Mouse (Mus musculus): Measurements from ENCODE around the gene Vars. TPM values are rescaled to one million over a fixed set of nuclear protein-coding genes. Genes with fewer than 3 reads are reported as not detected.

Gene Vars
- polyA plus RNA-seq, 1 experiment: 208 TPM

DNA sequence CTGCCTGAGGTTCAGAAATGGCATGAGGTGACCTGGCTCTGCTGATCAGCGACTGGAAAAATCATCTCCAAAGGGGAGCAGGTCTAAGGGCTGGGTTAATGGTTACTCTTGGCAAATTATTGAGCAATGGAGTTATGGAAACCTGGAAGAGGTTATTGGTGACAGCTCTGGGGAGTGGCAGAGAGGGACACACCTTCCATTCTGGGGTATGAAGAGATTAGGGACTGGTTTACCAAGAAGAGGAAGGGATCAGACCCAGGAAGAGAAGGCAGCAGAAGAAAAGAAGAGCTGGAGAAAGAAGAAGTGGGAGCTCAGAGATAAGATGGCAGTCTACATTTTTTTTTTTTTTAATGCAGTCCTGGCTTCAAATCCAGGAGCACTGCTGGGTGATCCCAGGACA lies 46.9 kb downstream of the Vars start:
- TF ChIP-seq SRF (IDR thresholded peaks at IDR 0.05; ENCODE audit: control insufficient read depth, insufficient read length, low read depth) (no peak), USF1 (IDR thresholded peaks at IDR 0.05; ENCODE audit: low read depth) (no peak), REST (IDR thresholded peaks at IDR 0.05; ENCODE audit: insufficient read depth, insufficient read length) (no peak), POLR2AphosphoS2 (IDR thresholded peaks at IDR 0.05; ENCODE audit: insufficient read length, low read depth) (no peak), CEBPB (IDR thresholded peaks at IDR 0.05; ENCODE audit: insufficient read depth, poor library complexity, severe bottlenecking) (no peak), POLR2A (IDR thresholded peaks at IDR 0.05; ENCODE audit: insufficient read length, low read depth) (no peak), MAX (IDR thresholded peaks at IDR 0.05; ENCODE audit: low read depth) (no peak)
- peak overlapping the region; percentile 81 for H3K4me2 ChIP-seq (ENCODE audit: low read depth)

GRCm38 (mm10) chr17:35048149-35048931 lies 47.6 kb downstream of the Vars start:
- H3K27me3 ChIP-seq (ENCODE audit: control insufficient read depth, insufficient read depth, insufficient read length): no peaks in the 10 kb centered on the region
- H3K4me2 ChIP-seq (ENCODE audit: low read depth): peak overlapping the region; percentile 81
- TF ChIP-seq POLR2A (IDR thresholded peaks at IDR 0.05; ENCODE audit: insufficient read length, low read depth) (no peak), TCF12 (IDR thresholded peaks at IDR 0.05; ENCODE audit: insufficient read depth, poor library complexity, severe bottlenecking) (no peak), REST (IDR thresholded peaks at IDR 0.05; ENCODE audit: insufficient read depth, insufficient read length) (no peak), USF1 (IDR thresholded peaks at IDR 0.05; ENCODE audit: low read depth) (no peak), MYOG (IDR thresholded peaks at IDR 0.05; ENCODE audit: control insufficient read depth in 1 of 3, insufficient read depth in 1 of 3, insufficient read length in 2 of 3, low read depth in 2 of 3) (no peak), TCF3 (IDR thresholded peaks at IDR 0.05; ENCODE audit: insufficient read length, low read depth) (no peak), MAX (IDR thresholded peaks at IDR 0.05; ENCODE audit: low read depth) (no peak), POLR2AphosphoS2 (IDR thresholded peaks at IDR 0.05; ENCODE audit: insufficient read length, low read depth) (no peak), E2F4 (IDR thresholded peaks at IDR 0.05; ENCODE audit: insufficient read depth) (no peak), MYOD1 (IDR thresholded peaks at IDR 0.05; ENCODE audit: control insufficient read depth in 1 of 3, insufficient read length in 2 of 3, low read depth in 2 of 3) (no peak), SRF (IDR thresholded peaks at IDR 0.05; ENCODE audit: control insufficient read depth, insufficient read length, low read depth) (no peak), CEBPB (IDR thresholded peaks at IDR 0.05; ENCODE audit: insufficient read depth, poor library complexity, severe bottlenecking) (no peak)
- H3K79me2 ChIP-seq (ENCODE audit: control insufficient read depth, insufficient read depth): peaks cover 34% of the 10 kb centered on the region
- H3ac ChIP-seq (ENCODE audit: control insufficient read depth, insufficient read length): no peak overlapping the region
- peaks cover 13% of the 10 kb centered on the region for H3K36me3 ChIP-seq (ENCODE audit: control insufficient read depth, insufficient read depth)
- no peak overlapping the region for H3K4me3 ChIP-seq

More for the DNA sequence above, 46.9 kb downstream of the Vars start:
- peaks cover 28% of the 10 kb centered on the region for H3K79me2 ChIP-seq (ENCODE audit: control insufficient read depth, insufficient read depth)
- peaks cover 7% of the 10 kb centered on the region for H3K36me3 ChIP-seq (ENCODE audit: control insufficient read depth, insufficient read depth)
- H3ac ChIP-seq (ENCODE audit: control insufficient read depth, insufficient read length): no peak overlapping the region
- H3K27me3 ChIP-seq (ENCODE audit: control insufficient read depth, insufficient read depth, insufficient read length): no peaks in the 10 kb centered on the region
- H3K4me3 ChIP-seq: no peak overlapping the region

DNA sequence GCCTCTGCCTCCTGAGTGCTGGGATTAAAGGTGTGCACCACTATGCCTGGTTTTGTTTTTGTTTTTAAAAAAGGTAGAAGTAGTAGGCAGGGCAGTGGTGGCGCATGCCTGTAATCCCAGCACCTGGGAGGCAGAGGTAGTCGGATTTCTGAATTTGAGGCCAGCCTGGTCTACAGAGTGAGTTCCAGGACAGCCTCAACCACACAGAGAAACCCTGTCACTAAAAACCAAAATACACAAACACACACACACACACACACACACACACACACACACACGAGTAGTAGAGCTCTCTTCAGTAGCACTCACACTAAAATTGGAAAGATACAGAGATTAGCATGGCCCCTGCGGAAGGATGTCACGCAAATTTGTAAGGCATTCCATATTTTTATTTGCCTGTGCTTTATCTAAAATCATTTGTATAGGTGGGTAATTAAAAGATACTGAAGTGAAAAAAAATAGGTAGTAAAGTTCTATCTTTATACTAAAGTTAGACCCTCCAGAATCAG lies 48.2 kb downstream of the Vars start:
- H3K4me2 ChIP-seq (ENCODE audit: low read depth): peak overlapping the region; percentile 53
- H3K79me2 ChIP-seq (ENCODE audit: control insufficient read depth, insufficient read depth): peaks cover 40% of the 10 kb centered on the region
- no peaks in the 10 kb centered on the region for H3K27me3 ChIP-seq (ENCODE audit: control insufficient read depth, insufficient read depth, insufficient read length)
- no peak overlapping the region for H3ac ChIP-seq (ENCODE audit: control insufficient read depth, insufficient read length)
- no peak for TF ChIP-seq E2F4 (IDR thresholded peaks at IDR 0.05; ENCODE audit: insufficient read depth)
- TF ChIP-seq POLR2A (IDR thresholded peaks at IDR 0.05; ENCODE audit: insufficient read length, low read depth): no peak
- TF ChIP-seq MYOG (IDR thresholded peaks at IDR 0.05; ENCODE audit: control insufficient read depth in 1 of 3, insufficient read depth in 1 of 3, insufficient read length in 2 of 3, low read depth in 2 of 3): no peak
- no peak for TF ChIP-seq TCF3 (IDR thresholded peaks at IDR 0.05; ENCODE audit: insufficient read length, low read depth)
- TF ChIP-seq MAX (IDR thresholded peaks at IDR 0.05; ENCODE audit: low read depth): no peak
- H3K4me3 ChIP-seq: peak overlapping the region; percentile 96
- peaks cover 19% of the 10 kb centered on the region for H3K36me3 ChIP-seq (ENCODE audit: control insufficient read depth, insufficient read depth)

DNA sequence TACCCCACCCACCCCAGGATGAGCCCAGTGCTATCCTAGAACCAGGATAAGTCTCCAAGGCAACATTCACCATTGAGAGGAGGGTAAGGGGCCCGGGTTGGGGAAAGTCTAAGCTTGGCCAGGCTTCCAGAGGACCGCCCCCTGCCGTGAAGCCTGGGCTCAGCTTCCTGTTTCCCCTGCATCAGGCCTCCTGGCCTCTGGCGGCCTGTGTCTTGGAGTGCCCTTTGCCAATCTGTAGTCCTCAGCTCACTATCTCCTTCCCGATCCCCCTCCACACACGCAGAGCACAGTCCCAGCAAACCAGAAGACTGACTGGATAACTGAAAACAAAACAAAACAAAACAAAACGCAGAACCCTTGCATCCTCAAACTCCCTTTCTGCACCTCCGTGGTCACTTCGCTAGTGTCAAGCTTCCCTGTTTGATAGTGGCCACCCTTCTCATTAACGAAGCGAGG lies 48.8 kb downstream of the Vars start, which contains the start of gene Clic1:
TSS of gene Clic1 (plus strand) at position 406 of the 456 bp plus-strand sequence.
- TF ChIP-seq POLR2A (IDR thresholded peaks at IDR 0.05; ENCODE audit: insufficient read length, low read depth) (peak; percentile 47), POLR2AphosphoS2 (IDR thresholded peaks at IDR 0.05; ENCODE audit: insufficient read length, low read depth) (peak; percentile 45), REST (IDR thresholded peaks at IDR 0.05; ENCODE audit: insufficient read depth, insufficient read length) (no peak), USF1 (IDR thresholded peaks at IDR 0.05; ENCODE audit: low read depth) (no peak)
- Histone ChIP-seq H3ac (ENCODE audit: control insufficient read depth, insufficient read length) (peak within 1 kb of the TSS; percentile 1), H3K4me3 (peak within 1 kb of the TSS; percentile 96), H3K27me3 (ENCODE audit: control insufficient read depth, insufficient read depth, insufficient read length) (no peaks in the 10 kb centered on the region), H3K36me3 (ENCODE audit: control insufficient read depth, insufficient read depth) (peaks cover 24% of the 10 kb centered on the region), H3K79me2 (ENCODE audit: control insufficient read depth, insufficient read depth) (peaks cover 43% of the 10 kb centered on the region), H3K4me2 (ENCODE audit: low read depth) (peak within 1 kb of the TSS; percentile 86)

GRCm38 (mm10) chr17:35050126-35050750 lies 49.5 kb downstream of the Vars start:
- H3ac ChIP-seq (ENCODE audit: control insufficient read depth, insufficient read length): peak overlapping the region; percentile 1
- peaks cover 47% of the 10 kb centered on the region for H3K79me2 ChIP-seq (ENCODE audit: control insufficient read depth, insufficient read depth)
- H3K4me3 ChIP-seq: peak overlapping the region; percentile 96
- peaks cover 28% of the 10 kb centered on the region for H3K36me3 ChIP-seq (ENCODE audit: control insufficient read depth, insufficient read depth)
- no peaks in the 10 kb centered on the region for H3K27me3 ChIP-seq (ENCODE audit: control insufficient read depth, insufficient read depth, insufficient read length)
- H3K4me2 ChIP-seq (ENCODE audit: low read depth): peak overlapping the region; percentile 86
- TF ChIP-seq MYOD1 (IDR thresholded peaks at IDR 0.05; ENCODE audit: control insufficient read depth in 1 of 3, insufficient read length in 2 of 3, low read depth in 2 of 3) (peak in 2 of 3 experiments; percentile 25 to 63), POLR2A (IDR thresholded peaks at IDR 0.05; ENCODE audit: insufficient read length, low read depth) (peak; percentile 88), REST (IDR thresholded peaks at IDR 0.05; ENCODE audit: insufficient read depth, insufficient read length) (no peak), POLR2AphosphoS2 (IDR thresholded peaks at IDR 0.05; ENCODE audit: insufficient read length, low read depth) (peak; percentile 89), MYOG (IDR thresholded peaks at IDR 0.05; ENCODE audit: control insufficient read depth in 1 of 3, insufficient read depth in 1 of 3, insufficient read length in 2 of 3, low read depth in 2 of 3) (peak in 2 of 3 experiments; percentile 40 to 68), CEBPB (IDR thresholded peaks at IDR 0.05; ENCODE audit: insufficient read depth, poor library complexity, severe bottlenecking) (no peak)

Measured in myocyte (in vitro differentiated cells).